Mouse (Mus musculus): Measurements from ENCODE around the gene Ak7. TPM values are rescaled to one million over a fixed set of nuclear protein-coding genes. Genes with fewer than 3 reads are reported as not detected.

Gene Ak7
- polyA plus RNA-seq, 1 experiment from 2014 or later = 0.19 TPM

DNA sequence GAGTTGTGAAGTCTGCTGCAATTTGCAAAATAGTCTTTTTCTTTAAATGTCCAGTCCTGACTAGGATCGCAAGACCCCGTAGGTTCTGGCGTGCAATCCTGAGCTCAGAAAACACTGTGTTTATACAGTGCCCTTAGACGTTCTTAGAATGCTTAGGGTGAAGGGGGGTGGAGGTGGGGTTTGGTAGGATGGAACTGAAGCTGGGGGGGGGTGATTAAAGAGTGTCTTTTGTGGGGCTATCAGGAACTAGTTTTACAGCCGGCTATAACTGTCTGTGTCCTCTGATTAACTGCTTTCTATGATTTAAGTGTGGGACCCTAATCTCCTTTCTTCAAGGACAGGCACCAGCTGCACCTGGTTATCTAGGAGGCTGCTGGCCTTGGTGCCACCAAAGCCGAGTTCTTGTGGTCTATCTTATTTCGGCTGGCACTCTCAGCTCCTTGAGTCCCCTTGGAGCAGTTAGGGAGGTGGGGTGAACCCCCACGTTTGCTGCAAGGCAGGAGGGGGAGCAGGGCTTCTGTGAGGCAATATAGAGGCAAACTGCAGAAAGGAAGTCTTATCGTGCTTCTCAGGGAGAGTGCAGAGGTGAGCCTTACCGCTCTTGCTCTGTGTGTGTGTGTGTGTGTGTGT is 54.2 kb downstream of the Ak7 start:
- H3K4me2 ChIP-seq = no peak overlapping the region
- H3K36me3 ChIP-seq (ENCODE audit: control insufficient read depth, insufficient read depth, low read length) = no peaks in the 10 kb centered on the region
- no peak for ATAC-seq (replicated peaks; ENCODE audit: insufficient number of reproducible peaks, low FRiP score, low TSS enrichment)
- H3K9ac ChIP-seq (ENCODE audit: low read depth, low read length) = no peak overlapping the region
- no peaks in the 10 kb centered on the region for H3K9me3 ChIP-seq (replicated peaks; ENCODE audit: control insufficient read depth, low read length)
- H3K4me3 ChIP-seq (ENCODE audit: low read depth, low read length) = no peak overlapping the region
- no peaks in the 10 kb centered on the region for H3K27me3 ChIP-seq (ENCODE audit: control insufficient read depth, insufficient read depth, low read length)
- H3K4me1 ChIP-seq (ENCODE audit: control insufficient read depth, insufficient read depth, low read length) = peaks cover 9% of the 10 kb centered on the region; the same call in 1 of the 2 replicates
- WGBS (ENCODE audit: insufficient replicate concordance) = 34% methylated on average over 10 of the region's 10 CpGs
- H3K27ac ChIP-seq (ENCODE audit: low read depth, low read length) = no peak overlapping the region

GRCm38 (mm10) chr12:105761171-105761570 is 55.4 kb downstream of the Ak7 start:
- no peaks in the 10 kb centered on the region for H3K36me3 ChIP-seq (ENCODE audit: control insufficient read depth, insufficient read depth, low read length)
- no peak overlapping the region for H3K9ac ChIP-seq (ENCODE audit: low read depth, low read length)
- H3K27ac ChIP-seq (ENCODE audit: low read depth, low read length) = no peak overlapping the region
- H3K4me3 ChIP-seq (ENCODE audit: low read depth, low read length) = no peak overlapping the region
- 77% methylated on average over 11 of the region's 11 CpGs for WGBS (ENCODE audit: insufficient replicate concordance)
- H3K4me2 ChIP-seq = no peak overlapping the region
- H3K4me1 ChIP-seq (ENCODE audit: control insufficient read depth, insufficient read depth, low read length) = peaks cover 9% of the 10 kb centered on the region; the same call in 1 of the 2 replicates
- no peaks in the 10 kb centered on the region for H3K27me3 ChIP-seq (ENCODE audit: control insufficient read depth, insufficient read depth, low read length)
- no peak for ATAC-seq (replicated peaks; ENCODE audit: insufficient number of reproducible peaks, low FRiP score, low TSS enrichment)
- H3K9me3 ChIP-seq (replicated peaks; ENCODE audit: control insufficient read depth, low read length) = no peaks in the 10 kb centered on the region

DNA sequence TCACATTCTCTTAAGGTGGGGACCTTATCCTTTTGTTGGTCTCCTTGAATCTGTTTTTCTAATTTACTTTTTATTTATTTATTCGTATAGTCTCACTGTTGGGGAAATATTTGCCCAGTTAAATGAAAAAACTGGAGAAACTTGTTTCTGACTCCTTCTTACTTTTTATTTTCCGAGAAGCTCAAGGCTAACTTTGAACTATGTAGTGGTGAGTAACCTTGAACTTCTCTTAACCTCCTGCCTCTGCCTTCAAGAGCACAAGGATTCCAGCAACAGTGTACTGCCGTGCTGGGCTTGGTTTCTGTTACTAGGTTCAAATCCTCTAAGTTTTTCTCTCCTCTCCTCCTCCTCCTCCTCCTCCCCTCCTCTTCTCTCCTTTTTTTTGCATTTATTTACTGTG is 55.9 kb downstream of the Ak7 start:
- Histone ChIP-seq H3K36me3 (ENCODE audit: control insufficient read depth, insufficient read depth, low read length) (no peaks in the 10 kb centered on the region), H3K9ac (ENCODE audit: low read depth, low read length) (no peak overlapping the region), H3K27me3 (ENCODE audit: control insufficient read depth, insufficient read depth, low read length) (no peaks in the 10 kb centered on the region), H3K4me1 (ENCODE audit: control insufficient read depth, insufficient read depth, low read length) (peaks cover 9% of the 10 kb centered on the region; the same call in 1 of the 2 replicates), H3K27ac (ENCODE audit: low read depth, low read length) (no peak overlapping the region), H3K4me2 (no peak overlapping the region), H3K9me3 (replicated peaks; ENCODE audit: control insufficient read depth, low read length) (no peaks in the 10 kb centered on the region), H3K4me3 (ENCODE audit: low read depth, low read length) (no peak overlapping the region)
- no peak for ATAC-seq (replicated peaks; ENCODE audit: insufficient number of reproducible peaks, low FRiP score, low TSS enrichment)
- 60% methylated on average over 3 of the region's 3 CpGs for WGBS (ENCODE audit: insufficient replicate concordance)

GRCm38 (mm10) chr12:105769700-105770099 is 63.9 kb downstream of the Ak7 start:
- ATAC-seq (replicated peaks; ENCODE audit: insufficient number of reproducible peaks, low FRiP score, low TSS enrichment) = no peak
- H3K9me3 ChIP-seq (replicated peaks; ENCODE audit: control insufficient read depth, low read length) = no peaks in the 10 kb centered on the region
- no peaks in the 10 kb centered on the region for H3K36me3 ChIP-seq (ENCODE audit: control insufficient read depth, insufficient read depth, low read length)
- 52% methylated on average over 10 of the region's 10 CpGs for WGBS (ENCODE audit: insufficient replicate concordance)
- H3K27ac ChIP-seq (ENCODE audit: low read depth, low read length) = no peak overlapping the region
- no peaks in the 10 kb centered on the region for H3K27me3 ChIP-seq (ENCODE audit: control insufficient read depth, insufficient read depth, low read length)
- no peak overlapping the region for H3K4me2 ChIP-seq
- no peaks in the 10 kb centered on the region for H3K4me1 ChIP-seq (ENCODE audit: control insufficient read depth, insufficient read depth, low read length)
- H3K9ac ChIP-seq (ENCODE audit: low read depth, low read length) = no peak overlapping the region
- no peak overlapping the region for H3K4me3 ChIP-seq (ENCODE audit: low read depth, low read length)

DNA sequence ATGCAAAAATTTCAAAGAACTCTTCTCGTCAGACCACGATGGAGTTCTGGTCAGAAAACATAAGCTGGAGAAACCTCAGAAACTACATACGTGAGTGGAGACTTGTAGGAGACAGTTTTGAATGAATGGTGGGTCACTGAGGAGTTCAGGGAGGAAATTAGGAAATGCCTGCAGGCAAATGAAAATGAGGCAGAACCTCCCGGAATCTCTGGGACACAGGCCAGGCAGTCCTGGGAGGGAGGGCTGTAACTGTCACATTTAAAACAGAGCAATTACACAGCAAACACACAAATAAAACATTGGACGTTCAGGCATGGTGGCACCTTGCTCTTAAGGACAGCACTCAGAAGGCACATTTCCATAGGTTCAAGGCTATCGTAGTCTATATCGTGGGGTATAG is 69.1 kb downstream of the Ak7 start:
- WGBS (ENCODE audit: insufficient replicate concordance) = 85% methylated on average over 7 of the region's 7 CpGs

GRCm38 (mm10) chr12:105777651-105778050 is 71.9 kb downstream of the Ak7 start:
- H3K36me3 ChIP-seq (ENCODE audit: control insufficient read depth, insufficient read depth, low read length) = no peaks in the 10 kb centered on the region
- no peaks in the 10 kb centered on the region for H3K27me3 ChIP-seq (ENCODE audit: control insufficient read depth, insufficient read depth, low read length)
- no peak overlapping the region for H3K27ac ChIP-seq (ENCODE audit: low read depth, low read length)
- H3K4me3 ChIP-seq (ENCODE audit: low read depth, low read length) = no peak overlapping the region
- H3K9me3 ChIP-seq (replicated peaks; ENCODE audit: control insufficient read depth, low read length) = no peaks in the 10 kb centered on the region
- ATAC-seq (replicated peaks; ENCODE audit: insufficient number of reproducible peaks, low FRiP score, low TSS enrichment) = no peak
- 79% methylated on average over 4 of the region's 4 CpGs for WGBS (ENCODE audit: insufficient replicate concordance)
- H3K4me2 ChIP-seq = no peak overlapping the region
- no peak overlapping the region for H3K9ac ChIP-seq (ENCODE audit: low read depth, low read length)
- H3K4me1 ChIP-seq (ENCODE audit: control insufficient read depth, insufficient read depth, low read length) = no peaks in the 10 kb centered on the region

More for the DNA sequence above, 69.1 kb downstream of the Ak7 start:
- Histone ChIP-seq H3K27me3 (ENCODE audit: control insufficient read depth, insufficient read depth, low read length) (no peaks in the 10 kb centered on the region), H3K4me1 (ENCODE audit: control insufficient read depth, insufficient read depth, low read length) (no peaks in the 10 kb centered on the region), H3K4me3 (ENCODE audit: low read depth, low read length) (no peak overlapping the region), H3K9ac (ENCODE audit: low read depth, low read length) (no peak overlapping the region), H3K27ac (ENCODE audit: low read depth, low read length) (no peak overlapping the region), H3K4me2 (no peak overlapping the region), H3K36me3 (ENCODE audit: control insufficient read depth, insufficient read depth, low read length) (no peaks in the 10 kb centered on the region), H3K9me3 (replicated peaks; ENCODE audit: control insufficient read depth, low read length) (no peaks in the 10 kb centered on the region)
- ATAC-seq (replicated peaks; ENCODE audit: insufficient number of reproducible peaks, low FRiP score, low TSS enrichment) = no peak

DNA sequence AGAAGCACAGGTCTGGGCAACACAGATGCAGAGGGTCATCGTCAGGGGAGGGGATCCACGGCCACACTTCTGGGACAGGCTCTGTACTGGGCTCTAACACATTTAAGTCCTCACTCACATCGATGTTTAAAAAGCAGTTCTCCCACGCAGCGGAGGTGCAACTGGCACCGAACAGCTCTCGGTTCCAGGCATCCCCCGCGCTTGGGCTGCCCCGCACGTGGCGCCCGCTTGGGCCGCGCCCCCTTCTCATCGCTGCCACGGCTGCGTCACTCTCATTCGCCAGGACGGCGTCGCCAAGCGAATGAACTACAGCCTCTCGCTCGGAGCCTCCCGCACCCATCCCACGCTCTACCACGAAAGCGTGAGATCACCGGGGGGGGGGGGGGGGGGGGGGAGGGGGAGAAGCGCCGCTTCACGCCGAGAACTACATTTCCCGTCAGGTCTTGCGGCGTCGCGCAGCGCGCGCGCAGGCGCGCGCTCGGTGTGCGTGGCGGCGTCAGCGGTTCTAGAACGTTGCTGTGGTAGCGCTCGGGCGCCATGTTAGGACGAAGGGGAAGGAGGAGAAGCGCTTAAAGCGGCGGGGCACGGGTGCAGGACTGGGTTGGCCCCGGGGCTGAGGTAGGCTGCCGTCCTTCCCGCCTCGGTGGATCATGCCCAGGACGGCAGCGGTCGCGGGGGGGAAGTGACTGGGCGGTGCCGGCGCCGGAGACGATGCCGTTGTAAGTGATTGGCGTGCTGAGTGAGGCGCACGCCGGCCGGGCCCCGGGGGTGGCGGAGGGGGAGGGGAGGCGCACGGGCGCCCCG is 78.6 kb downstream of the Ak7 start, which contains the start of gene Papola:
TSS of gene Papola (plus strand) at position 499 of the 804 bp plus-strand sequence.
- under 1% methylated on average over 61 of the region's 85 CpGs for WGBS (ENCODE audit: insufficient replicate concordance)

DNA sequence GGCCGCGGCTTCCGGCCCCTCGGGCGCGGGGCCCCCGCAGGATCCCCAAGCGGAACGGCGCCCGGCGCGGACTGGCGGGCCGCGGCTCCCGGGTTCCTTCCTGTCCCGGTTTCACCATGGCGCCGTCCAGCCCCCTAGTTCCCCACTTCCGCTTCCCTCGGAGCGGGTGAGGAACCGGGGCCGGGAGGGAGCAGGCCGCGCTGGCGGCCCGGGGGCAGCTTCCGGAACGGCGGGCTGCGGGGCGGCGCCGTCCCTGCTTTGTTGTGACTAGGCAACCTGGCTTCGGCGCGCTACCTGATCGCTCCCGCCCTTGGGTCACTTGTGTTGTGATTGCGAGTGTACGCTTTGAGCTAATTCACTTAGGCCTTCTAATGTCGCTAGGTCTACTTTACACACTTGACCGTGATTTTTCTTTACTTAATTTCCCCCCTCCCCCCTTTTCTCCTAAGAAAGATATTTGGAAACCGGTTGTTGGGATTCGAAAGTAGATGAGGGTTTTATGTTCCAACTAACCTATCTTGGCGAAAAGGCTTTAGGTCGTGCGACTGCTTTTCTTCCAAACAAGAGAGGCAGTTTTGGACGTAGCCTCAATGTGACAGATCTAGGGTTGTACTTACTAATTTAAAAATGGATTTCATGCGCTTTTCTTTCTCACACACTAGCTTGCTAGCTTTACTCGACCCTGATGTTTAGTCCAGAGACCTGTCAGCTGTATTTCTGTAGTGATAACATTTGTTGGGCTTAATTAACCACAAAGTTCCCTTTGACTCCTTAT is 79.4 kb downstream of the Ak7 start:
- H3K4me1 ChIP-seq (ENCODE audit: control insufficient read depth, insufficient read depth, low read length) = peaks cover 11% of the 10 kb centered on the region
- no peaks in the 10 kb centered on the region for H3K36me3 ChIP-seq (ENCODE audit: control insufficient read depth, insufficient read depth, low read length)
- 1% methylated on average over 22 of the region's 53 CpGs for WGBS (ENCODE audit: insufficient replicate concordance)
- ATAC-seq (replicated peaks; ENCODE audit: insufficient number of reproducible peaks, low FRiP score, low TSS enrichment) = peak; percentile 74
- peak overlapping the region; percentile 96 for H3K4me3 ChIP-seq (ENCODE audit: low read depth, low read length)
- H3K9ac ChIP-seq (ENCODE audit: low read depth, low read length) = peak overlapping the region; percentile 97
- no peaks in the 10 kb centered on the region for H3K9me3 ChIP-seq (replicated peaks; ENCODE audit: control insufficient read depth, low read length)
- H3K4me2 ChIP-seq = peak overlapping the region; percentile 92
- H3K27ac ChIP-seq (ENCODE audit: low read depth, low read length) = peak overlapping the region; percentile 98
- H3K27me3 ChIP-seq (ENCODE audit: control insufficient read depth, insufficient read depth, low read length) = no peaks in the 10 kb centered on the region

More for the DNA sequence above, 78.6 kb downstream of the Ak7 start, which contains the start of gene Papola:
- no peaks in the 10 kb centered on the region for H3K9me3 ChIP-seq (replicated peaks; ENCODE audit: control insufficient read depth, low read length)
- peaks cover 11% of the 10 kb centered on the region for H3K4me1 ChIP-seq (ENCODE audit: control insufficient read depth, insufficient read depth, low read length)
- H3K27me3 ChIP-seq (ENCODE audit: control insufficient read depth, insufficient read depth, low read length) = no peaks in the 10 kb centered on the region
- peak within 1 kb of the TSS; percentile 98 for H3K27ac ChIP-seq (ENCODE audit: low read depth, low read length)
- peak within 1 kb of the TSS; percentile 96 for H3K4me3 ChIP-seq (ENCODE audit: low read depth, low read length)
- peak; percentile 87 for ATAC-seq (replicated peaks; ENCODE audit: insufficient number of reproducible peaks, low FRiP score, low TSS enrichment)
- H3K4me2 ChIP-seq = peak within 1 kb of the TSS; percentile 92
- H3K36me3 ChIP-seq (ENCODE audit: control insufficient read depth, insufficient read depth, low read length) = no peaks in the 10 kb centered on the region
- H3K9ac ChIP-seq (ENCODE audit: low read depth, low read length) = peak within 1 kb of the TSS; percentile 97

All from heart, embryonic 11.5 days (tissue).